Mouse (Mus musculus) spleen, adult 2 months (tissue): ENCODE data around the gene Ccdc102a. TPM values are rescaled to one million over a fixed set of nuclear protein-coding genes. Genes with fewer than 3 reads are reported as not detected.

Source experiments
- DNase-seq, 2 experiments: peaks; one replicate each; pipeline versions ENCODE4 v3.0.0 to v3.0.0-alpha.2; 2012 to 2021; ENCODE audit warnings: low spot score in 2 of 2, low read depth in 1 of 2
- H3K27ac ChIP-seq: fragments of 200-500 bp; 2 replicates; pipeline ENCODE4 v1.5.1; 2012; ENCODE audit warnings: low read length, inconsistent platforms; ENCODE audit not compliant: insufficient read depth
- H3K27me3 ChIP-seq: fragments of 200-500 bp; 2 replicates; pipeline ENCODE4 v1.6.1; 2012; ENCODE audit warnings: mild to moderate bottlenecking, moderate library complexity, low read length, inconsistent platforms; ENCODE audit not compliant: control insufficient read depth, insufficient read depth
- H3K36me3 ChIP-seq: fragments of 200-500 bp; 2 replicates; pipeline ENCODE4 v1.6.1; 2012; ENCODE audit warnings: mild to moderate bottlenecking, low read length, inconsistent platforms; ENCODE audit not compliant: control insufficient read depth, insufficient read depth
- H3K4me1 ChIP-seq: fragments of 200-500 bp; 2 replicates; pipeline ENCODE4 v1.6.1; 2011; ENCODE audit warnings: inconsistent platforms; ENCODE audit not compliant: control insufficient read depth, insufficient read depth, insufficient read length
- H3K4me3 ChIP-seq: fragments of 200-500 bp; 2 replicates; pipeline ENCODE4 v1.5.1; 2011; ENCODE audit warnings: mild to moderate bottlenecking, inconsistent platforms; ENCODE audit not compliant: insufficient read depth, insufficient read length; ENCODE audit errors: extremely low read depth
- CTCF ChIP-seq: fragments of 200-500 bp; IDR thresholded peaks from 2 replicates; pipeline ENCODE4 v1.5.1; 2011; ENCODE audit warnings: mild to moderate bottlenecking, inconsistent platforms; ENCODE audit not compliant: insufficient read depth, insufficient read length, insufficient replicate concordance; ENCODE audit errors: extremely low read depth
- POLR2A ChIP-seq: fragments of 200-500 bp; IDR thresholded peaks from 2 replicates; pipeline ENCODE4 v1.6.1; 2011; ENCODE audit warnings: low read depth, low read length, inconsistent platforms
- WGBS: fragments of 180-500 bp; shearing (Covaris S2); methylation state at CpG from one replicate; pipeline ENCODE4 v1.1.7; 2018; 5-methylcytosine and 5-hydroxymethylcytosine counted together
- polyA plus RNA-seq: library from polyadenylated mRNA; depleted of rRNA; stranded (reverse); fragments of >200 nt; gene quantifications from 2 replicates; pipeline ENCODE4 v1.2.3, GENCODE M21; 2012

Ccdc102a gene
- polyA plus RNA-seq, 1 experiment = 10.7 TPM

GRCm38 (mm10) chr8:94954921-94955758 lies 37.2 kb upstream of the Ccdc102a start:
- TF ChIP-seq POLR2A (no peak), CTCF (peak; percentile 66; the same call in 1 of the 2 replicates)
- peak overlapping the region; percentile 3; the same call in 1 of the 2 replicates for H3K4me3 ChIP-seq

GRCm38 (mm10) chr8:94954368-94954737 lies 36.5 kb upstream of the Ccdc102a start:
- no peaks in the 10 kb centered on the region for H3K27me3 ChIP-seq
- peaks cover 10% of the 10 kb centered on the region; the same call in 1 of the 2 replicates for H3K4me1 ChIP-seq
- no peak overlapping the region for H3K4me3 ChIP-seq
- 23% methylated on average over 7 of the region's 7 CpGs for WGBS
- H3K27ac ChIP-seq = no peak overlapping the region
- DNase-seq = no peak
- TF ChIP-seq CTCF (no peak), POLR2A (no peak)
- H3K36me3 ChIP-seq = no peaks in the 10 kb centered on the region

More at GRCm38 (mm10) chr8:94954921-94955758, 37.2 kb upstream of the Ccdc102a start:
- peak; percentile 45 to 67 for DNase-seq
- no peaks in the 10 kb centered on the region for H3K36me3 ChIP-seq
- 4% methylated on average over 9 of the region's 9 CpGs for WGBS
- no peaks in the 10 kb centered on the region for H3K27me3 ChIP-seq
- 0 out of 2 replicates have a peak overlapping the region, but pooled peaks have one; percentile 14 for H3K27ac ChIP-seq
- peaks cover 10% of the 10 kb centered on the region; the same call in 1 of the 2 replicates for H3K4me1 ChIP-seq

GRCm38 (mm10) chr8:94953624-94954367 lies 35.9 kb upstream of the Ccdc102a start:
- Histone ChIP-seq H3K4me3 (no peak overlapping the region), H3K4me1 (peaks cover 10% of the 10 kb centered on the region; the same call in 1 of the 2 replicates)

GRCm38 (mm10) chr8:94952086-94952485 lies 34.2 kb upstream of the Ccdc102a start:
- WGBS = 92% methylated on average over 5 of the region's 5 CpGs
- H3K27me3 ChIP-seq = no peaks in the 10 kb centered on the region
- H3K27ac ChIP-seq = no peak overlapping the region
- no peaks in the 10 kb centered on the region for H3K36me3 ChIP-seq
- DNase-seq = no peak
- H3K4me3 ChIP-seq = no peak overlapping the region
- TF ChIP-seq POLR2A = no peak
- TF ChIP-seq CTCF = no peak
- H3K4me1 ChIP-seq = peaks cover 10% of the 10 kb centered on the region; the same call in 1 of the 2 replicates

More at GRCm38 (mm10) chr8:94953624-94954367, 35.9 kb upstream of the Ccdc102a start:
- no peaks in the 10 kb centered on the region for H3K27me3 ChIP-seq
- no peaks in the 10 kb centered on the region for H3K36me3 ChIP-seq
- H3K27ac ChIP-seq = no peak overlapping the region
- DNase-seq = no peak
- no peak for TF ChIP-seq CTCF
- no peak for TF ChIP-seq POLR2A
- 37% methylated on average over 7 of the region's 7 CpGs for WGBS

GRCm38 (mm10) chr8:94950458-94950857 lies 32.6 kb upstream of the Ccdc102a start:
- Histone ChIP-seq H3K36me3 (no peaks in the 10 kb centered on the region), H3K27me3 (no peaks in the 10 kb centered on the region), H3K4me3 (no peak overlapping the region), H3K27ac (no peak overlapping the region), H3K4me1 (peaks cover 10% of the 10 kb centered on the region; the same call in 1 of the 2 replicates)
- 77% methylated on average over 5 of the region's 5 CpGs for WGBS
- TF ChIP-seq CTCF = no peak
- TF ChIP-seq POLR2A = no peak
- DNase-seq = no peak

- Histone ChIP-seq H3K27ac (no peak overlapping the region), H3K36me3 (no peaks in the 10 kb centered on the region), H3K27me3 (no peaks in the 10 kb centered on the region), H3K4me1 (peaks cover 10% of the 10 kb centered on the region; the same call in 1 of the 2 replicates), H3K4me3 (no peak overlapping the region)
- TF ChIP-seq CTCF (peak; percentile 83; the same call in 1 of the 2 replicates), POLR2A (no peak)
- WGBS = 25% methylated on average over 4 of the region's 4 CpGs
- peak in 1 of 2 experiments; percentile 56 for DNase-seq
Observed at GRCm38 (mm10) chr8:94950046-94950445, 32.1 kb upstream of the Ccdc102a start.
